Mouse (Mus musculus) ES-E14 (cell line): ENCODE results near the gene Krt32.

Source experiments
- HCFC1 ChIP-seq: IDR thresholded peaks from 2 replicates; pipeline ENCODE4 v1.6.1; 2012; ENCODE audit warnings: low read length, inconsistent platforms, borderline replicate concordance; ENCODE audit not compliant: insufficient read depth
- MAFK ChIP-seq: IDR thresholded peaks from 2 replicates; pipeline ENCODE4 v1.6.1; 2014; ENCODE audit warnings: mild to moderate bottlenecking, low read depth, low read length, inconsistent platforms; ENCODE audit not compliant: insufficient read depth

DNA sequence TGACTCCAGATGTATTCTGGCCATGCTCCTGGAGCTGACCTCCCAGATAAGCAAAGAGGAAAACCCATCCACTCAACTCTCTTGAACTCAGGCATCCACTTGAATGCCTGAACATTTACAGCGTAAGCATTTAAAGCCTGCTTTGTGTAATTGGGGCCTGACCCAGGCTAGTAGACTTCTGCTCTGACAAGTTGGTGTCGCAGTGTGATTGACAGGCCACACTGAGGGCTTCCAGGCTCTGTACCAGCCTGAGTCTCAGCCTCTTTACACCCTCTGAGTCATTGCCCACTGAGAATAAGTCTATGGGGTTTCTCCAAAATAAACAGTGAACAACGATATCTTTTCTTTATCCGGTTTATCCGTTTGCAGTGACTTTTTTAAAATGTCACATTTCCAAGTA lies 32.3 kb upstream of the Krt32 start:
- TF ChIP-seq MAFK (no peak), HCFC1 (no peak)
